Mouse (Mus musculus) E14TG2a.4 (cell line): Measurements from ENCODE around the gene Slc35d1.
"Not testable (repeated sequence)": the region's sequence is repeated elsewhere in the genome, so short reads cannot be mapped to it uniquely, and the experiment has no call there.

Experiments used
- H3K27me3 ChIP-seq: 2 replicates; pipeline ENCODE4 v1.6.1; 2014; ENCODE audit warnings: low read length, control low read depth; ENCODE audit not compliant: insufficient read depth
- H3K36me3 ChIP-seq: 2 replicates; pipeline ENCODE4 v1.6.1; 2014; ENCODE audit warnings: low read length, control low read depth; ENCODE audit not compliant: insufficient read depth
- H3K4me1 ChIP-seq: replicated peaks from 2 replicates; pipeline ENCODE4 v1.6.1; 2014; ENCODE audit warnings: low read depth, low read length, control low read depth
- H3K4me3 ChIP-seq: replicated peaks from 2 replicates; pipeline ENCODE4 v1.5.1; 2014; ENCODE audit warnings: mild to moderate bottlenecking, low read length
- H3K9me3 ChIP-seq: 2 replicates; pipeline ENCODE4 v1.6.1; 2014; ENCODE audit warnings: low read length, control low read depth
- CTCF ChIP-seq: conservative IDR thresholded peaks from 2 replicates; pipeline ENCODE4 v1.5.1; 2014; ENCODE audit warnings: low read length
- NANOG ChIP-seq: IDR thresholded peaks from 2 replicates; pipeline ENCODE4 v1.6.1; 2014; ENCODE audit warnings: borderline replicate concordance, low read length, mixed read lengths
- POU5F1 ChIP-seq: IDR thresholded peaks from 2 replicates; pipeline ENCODE4 v1.6.1; 2014; ENCODE audit warnings: low read length, borderline replicate concordance

The Slc35d1 gene

DNA sequence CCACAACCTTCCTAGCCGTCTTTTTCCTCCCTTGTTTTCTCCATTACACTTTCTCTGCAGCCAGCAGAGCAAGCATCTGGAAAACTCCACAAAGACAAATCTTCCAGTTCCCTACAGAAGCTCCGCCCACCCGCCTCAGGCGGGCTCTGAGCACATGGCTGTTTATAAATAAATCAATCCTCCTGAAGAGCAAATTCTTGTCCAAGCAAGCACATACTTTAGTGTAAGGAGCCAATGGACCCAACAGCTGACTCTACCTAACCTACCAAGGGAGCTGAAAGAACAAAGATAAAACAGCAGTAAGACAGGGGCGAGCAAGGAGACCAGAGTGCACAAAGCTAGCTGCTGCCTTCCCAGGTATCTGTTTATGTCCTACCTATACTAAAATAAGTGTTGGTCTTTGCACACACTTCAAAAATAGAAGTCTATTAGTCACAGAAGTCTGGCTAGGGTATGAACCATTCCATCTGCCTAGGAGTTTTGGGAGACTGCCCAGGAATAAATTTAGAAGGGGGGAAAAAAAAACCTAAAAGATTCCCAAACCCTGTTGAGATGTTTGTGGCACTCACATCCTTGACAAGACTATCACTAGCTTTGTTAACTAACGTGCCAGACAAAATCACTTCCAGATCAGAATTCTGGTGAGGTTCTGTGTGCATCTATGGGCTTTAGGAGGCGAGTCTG lies 36.2 kb downstream of the Slc35d1 start:
- Histone ChIP-seq H3K4me3 (no peak overlapping the region), H3K36me3 (peaks cover 20% of the 10 kb centered on the region; the same call in 1 of the 2 replicates), H3K4me1 (peaks cover 21% of the 10 kb centered on the region), H3K27me3 (no peaks in the 10 kb centered on the region), H3K9me3 (no peaks in the 10 kb centered on the region)
- no peak for TF ChIP-seq CTCF
- TF ChIP-seq POU5F1, result no peak
- no peak for TF ChIP-seq NANOG

GRCm38 (mm10) chr4:103177681-103178080 lies 37.3 kb downstream of the Slc35d1 start:
- Histone ChIP-seq H3K27me3 (no peaks in the 10 kb centered on the region), H3K9me3 (no peaks in the 10 kb centered on the region), H3K4me3 (no peak overlapping the region), H3K36me3 (peaks cover 22% of the 10 kb centered on the region; the same call in 1 of the 2 replicates), H3K4me1 (peaks cover 21% of the 10 kb centered on the region)
- TF ChIP-seq CTCF, result no peak
- TF ChIP-seq POU5F1, result no peak
- TF ChIP-seq NANOG, result no peak

GRCm38 (mm10) chr4:103174001-103174400 lies 41.0 kb downstream of the Slc35d1 start:
- Histone ChIP-seq H3K27me3 (no peaks in the 10 kb centered on the region), H3K36me3 (peaks cover 42% of the 10 kb centered on the region), H3K9me3 (peaks cover 13% of the 10 kb centered on the region), H3K4me1 (peaks cover 18% of the 10 kb centered on the region), H3K4me3 (no peak overlapping the region)
- TF ChIP-seq NANOG (no peak), CTCF (no peak), POU5F1 (no peak)

DNA sequence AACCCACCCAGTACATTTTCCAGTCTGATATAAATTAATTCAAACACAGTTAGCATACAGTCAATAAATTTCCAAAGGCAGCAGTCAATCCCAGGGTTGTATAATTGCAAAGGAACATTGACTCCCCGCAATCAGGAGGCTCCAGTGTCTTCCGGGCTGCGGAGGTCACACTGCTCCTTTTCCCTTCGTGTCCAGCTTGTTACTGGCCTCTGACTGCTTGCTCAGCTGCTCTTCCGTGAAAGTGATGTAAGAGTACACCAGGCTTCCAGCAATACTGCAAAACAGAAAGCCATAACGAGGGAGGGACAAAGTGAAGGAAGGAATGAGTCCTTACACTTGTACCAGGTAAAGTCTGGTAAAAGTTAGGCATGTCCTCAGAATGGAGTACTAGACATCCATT lies 41.5 kb downstream of the Slc35d1 start:
- peaks cover 15% of the 10 kb centered on the region for H3K4me1 ChIP-seq
- H3K9me3 ChIP-seq, result peaks cover 18% of the 10 kb centered on the region
- H3K4me3 ChIP-seq, result no peak overlapping the region
- peaks cover 42% of the 10 kb centered on the region for H3K36me3 ChIP-seq
- no peaks in the 10 kb centered on the region for H3K27me3 ChIP-seq
- TF ChIP-seq CTCF (no peak), NANOG (no peak), POU5F1 (no peak)

DNA sequence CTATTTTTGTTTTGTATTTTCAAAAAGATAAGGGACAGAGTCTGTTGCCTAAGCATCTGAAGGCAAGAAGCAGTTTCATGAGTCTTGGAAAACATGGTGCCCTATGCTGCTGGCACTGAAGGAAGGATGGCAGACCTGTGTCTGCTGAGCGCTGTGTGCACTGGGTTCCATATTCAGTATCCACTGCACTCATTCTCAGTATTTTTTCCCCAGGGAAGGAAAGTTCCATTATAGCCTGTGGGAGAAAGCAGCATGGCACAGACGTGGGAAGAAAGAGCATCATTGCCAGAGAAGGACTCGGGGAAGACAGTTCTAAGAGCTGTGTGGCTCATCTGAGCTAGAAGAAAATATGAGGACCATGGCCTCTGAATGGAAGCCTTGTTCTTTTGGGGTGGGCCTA lies 43.7 kb downstream of the Slc35d1 start:
- H3K9me3 ChIP-seq, result peaks cover 23% of the 10 kb centered on the region
- no peak for TF ChIP-seq POU5F1
- no peak for TF ChIP-seq NANOG
- TF ChIP-seq CTCF, result no peak
- H3K4me3 ChIP-seq, result no peak overlapping the region

GRCm38 (mm10) chr4:103166198-103166597 lies 48.8 kb downstream of the Slc35d1 start:
- H3K27me3 ChIP-seq, result not testable (repeated sequence)
- H3K36me3 ChIP-seq, result peaks cover 43% of the 10 kb centered on the region

More for the DNA sequence above, 43.7 kb downstream of the Slc35d1 start:
- peaks cover 27% of the 10 kb centered on the region for H3K4me1 ChIP-seq
- H3K36me3 ChIP-seq, result peaks cover 39% of the 10 kb centered on the region
- no peaks in the 10 kb centered on the region for H3K27me3 ChIP-seq

DNA sequence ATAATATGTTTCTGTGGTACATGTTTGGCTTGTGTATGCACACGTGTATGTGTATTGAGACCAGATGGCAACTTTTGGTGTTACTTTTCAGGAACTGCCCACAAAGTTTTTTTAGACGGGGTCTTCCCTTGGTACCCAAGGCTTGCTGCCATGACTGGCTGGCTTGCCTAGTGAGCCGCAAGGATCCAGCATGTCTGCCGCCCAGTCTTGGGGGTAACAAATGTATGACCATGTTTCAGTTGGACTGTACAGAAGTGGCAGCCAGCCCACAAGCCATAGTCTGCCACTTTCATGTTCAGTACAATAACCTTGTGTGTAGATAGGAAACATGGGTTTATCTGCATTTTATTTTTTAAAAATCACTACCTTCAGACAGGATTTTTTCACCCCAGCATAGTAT lies 56.2 kb downstream of the Slc35d1 start:
- Histone ChIP-seq H3K4me3 (no peak overlapping the region), H3K36me3 (peaks cover 83% of the 10 kb centered on the region), H3K27me3 (no peaks in the 10 kb centered on the region), H3K4me1 (no peaks in the 10 kb centered on the region), H3K9me3 (no peaks in the 10 kb centered on the region)
- no peak for TF ChIP-seq NANOG
- TF ChIP-seq CTCF, result no peak
- no peak for TF ChIP-seq POU5F1

More at GRCm38 (mm10) chr4:103166198-103166597, 48.8 kb downstream of the Slc35d1 start:
- Histone ChIP-seq H3K4me1 (peaks cover 39% of the 10 kb centered on the region), H3K9me3 (peaks cover 23% of the 10 kb centered on the region)
- H3K4me3 ChIP-seq, result not testable (repeated sequence)

DNA sequence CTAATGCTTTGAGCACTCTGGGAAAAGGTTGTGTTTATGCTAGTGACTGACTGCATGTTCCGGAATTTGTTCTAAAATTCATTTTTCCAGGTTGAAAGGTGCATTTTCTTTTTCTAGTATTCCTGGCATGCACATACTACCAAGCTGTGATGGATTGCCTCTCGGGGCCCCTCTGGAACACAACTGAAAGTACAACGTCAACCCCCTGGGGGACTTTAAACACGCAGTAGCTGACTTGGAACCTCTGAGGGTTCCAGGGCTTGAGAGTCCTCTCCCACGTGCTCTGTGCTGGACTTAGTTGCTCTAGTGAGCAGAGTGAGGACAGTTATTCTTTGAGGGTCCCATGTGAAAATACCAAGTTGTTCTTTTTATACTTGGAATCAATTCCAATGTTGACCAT lies 63.0 kb downstream of the Slc35d1 start:
- no peak overlapping the region for H3K4me3 ChIP-seq
- H3K27me3 ChIP-seq, result no peaks in the 10 kb centered on the region
- H3K4me1 ChIP-seq, result no peaks in the 10 kb centered on the region
- no peaks in the 10 kb centered on the region for H3K9me3 ChIP-seq
- peaks cover 94% of the 10 kb centered on the region for H3K36me3 ChIP-seq
- TF ChIP-seq POU5F1 (no peak), NANOG (no peak), CTCF (no peak)

- no peak for TF ChIP-seq NANOG
- peak; percentile 69 for TF ChIP-seq CTCF
- no peaks in the 10 kb centered on the region for H3K4me1 ChIP-seq
- no peak overlapping the region for H3K4me3 ChIP-seq
- H3K36me3 ChIP-seq, result peaks cover 81% of the 10 kb centered on the region
- H3K9me3 ChIP-seq, result no peaks in the 10 kb centered on the region
- no peaks in the 10 kb centered on the region for H3K27me3 ChIP-seq
These were observed 68.6 kb downstream of the Slc35d1 start for GRCm38 (mm10) chr4:103146339-103146738.
